Mouse (Mus musculus): Measurements from ENCODE around the gene Taf6. TPM values are rescaled to one million over a fixed set of nuclear protein-coding genes. Genes with fewer than 3 reads are reported as not detected.

The Taf6 gene
- 10 to 100 TPM; 23.3 to 24.1 TPM for total RNA-seq (2023)

GRCm38 (mm10) chr5:138186950-138187638 lies at the start of gene Taf6, which contains the start of gene Cnpy4:
Gene Taf6 (minus strand): TSS chr5:138187451.
Gene Cnpy4 (plus strand): TSS chr5:138187485.

GRCm38 (mm10) chr5:138225700-138226099 lies 38.4 kb upstream of the Taf6 start, which contains the start of gene Nxpe5:
Gene Nxpe5 (plus strand): TSS chr5:138225898.

GRCm38 (mm10) chr5:138193771-138194727 lies 6.8 kb upstream of the Taf6 start, which contains the start of gene Mblac1:
Gene Mblac1 (plus strand): TSS chr5:138194314.

GRCm38 (mm10) chr5:138171695-138172491 lies 15.4 kb downstream of the Taf6 start, which contains the start of the genes Ap4m1 and Mcm7:
Gene Ap4m1 (plus strand): TSS chr5:138172002.
Gene Mcm7 (minus strand): TSS chr5:138172422.

GRCm38 (mm10) chr5:138160842-138161665 lies 26.2 kb downstream of the Taf6 start, which contains the start of gene Cops6:
Gene Cops6 (plus strand): TSS chr5:138161071.

GRCm38 (mm10) chr5:138155443-138155976 lies 31.7 kb downstream of the Taf6 start, which contains the start of gene Zfp113:
Gene Zfp113 (minus strand): TSS chr5:138155744.

Other genes with a start within 250 kb of the Taf6 start
- not detected for gene Gjc3, start 224.4 kb downstream of the Taf6 start, total RNA-seq (2023)
- under 1 TPM; 0.64 to 0.91 TPM for gene Azgp1, start 205.9 kb downstream of the Taf6 start, total RNA-seq (2023)
- gene Smok3a, start 166.2 kb downstream of the Taf6 start, total RNA-seq (2023), result not detected
- gene Smok3b, start 166.0 kb downstream of the Taf6 start, total RNA-seq (2023), result not detected
- not detected for gene Smok3c, start 134.3 kb downstream of the Taf6 start, total RNA-seq (2023)
- 1 to 10 TPM; 6.8 to 8.4 TPM for gene Zkscan1, start 102.4 kb downstream of the Taf6 start, total RNA-seq (2023)
- gene Zscan21, start 70.5 kb downstream of the Taf6 start, total RNA-seq (2023), result 1 to 10 TPM; 5.3 to 6.4 TPM
- gene Zfp113, start 31.7 kb downstream of the Taf6 start, total RNA-seq (2023), result 1 to 10 TPM; 4.4 to 4.8 TPM
- gene Cops6, start 26.4 kb downstream of the Taf6 start, total RNA-seq (2023), result 10 to 100 TPM; 40.2 to 44.5 TPM
- 10 to 100 TPM; 24.8 to 30.5 TPM for gene Ap4m1, start 15.4 kb downstream of the Taf6 start, total RNA-seq (2023)
- gene Mcm7, start 15.0 kb downstream of the Taf6 start, total RNA-seq (2023), result 100 to 1,000 TPM; 136 to 138 TPM
- gene Cnpy4, start within 50 bp of the Taf6 start, total RNA-seq (2023), result 10 to 100 TPM in 1 of 2 experiments, 1 to 10 TPM in 1; 9.4 to 14.5 TPM
- gene Mblac1, start 6.9 kb upstream of the Taf6 start, total RNA-seq (2023), result 1 to 10 TPM; 4.1 to 4.8 TPM
- gene Nxpe5, start 38.4 kb upstream of the Taf6 start, total RNA-seq (2023), result under 1 TPM; 0.64 to 0.75 TPM
- gene Lamtor4, start 68.0 kb upstream of the Taf6 start, total RNA-seq (2023), result 100 to 1,000 TPM; 171 to 172 TPM
- gene BC037034, start 76.6 kb upstream of the Taf6 start, total RNA-seq (2023), result 100 to 1,000 TPM; 118 to 120 TPM
- not detected for gene Gal3st4, start 85.4 kb upstream of the Taf6 start, total RNA-seq (2023)
- gene Gm43720, start 92.5 kb upstream of the Taf6 start, total RNA-seq (2023), result not detected
- gene Gpc2, start 92.6 kb upstream of the Taf6 start, total RNA-seq (2023), result 1 to 10 TPM; 2.7 to 3.6 TPM
- gene Stag3, start 92.8 kb upstream of the Taf6 start, total RNA-seq (2023), result 1 to 10 TPM; 1.4 to 2.7 TPM
- 1 to 10 TPM; 1.3 to 1.7 TPM for gene Pvrig, start 154.5 kb upstream of the Taf6 start, total RNA-seq (2023)